Mouse (Mus musculus): ENCODE measurements around the gene Retnla.
"Not testable (repeated sequence)": the region's sequence is repeated elsewhere in the genome, so short reads cannot be mapped to it uniquely, and the experiment has no call there.

Gene Retnla

GRCm38 (mm10) chr16:48842266-48842665 lies at the start of gene Retnla:
Gene Retnla (plus strand): TSS chr16:48842551.
- DNase-seq (ENCODE audit: low spot score) = no peak

- DNase-seq (ENCODE audit: low spot score) = no peak
These were observed 44.1 kb upstream of the Retnla start for GRCm38 (mm10) chr16:48798285-48798684.

GRCm38 (mm10) chr16:48799470-48799869 lies 42.9 kb upstream of the Retnla start:
- DNase-seq (ENCODE audit: low spot score) = no peak

GRCm38 (mm10) chr16:48800906-48801305 lies 41.4 kb upstream of the Retnla start:
- no peak for DNase-seq (ENCODE audit: low spot score)

GRCm38 (mm10) chr16:48805412-48805811 lies 36.9 kb upstream of the Retnla start:
- DNase-seq (ENCODE audit: low spot score) = no peak

DNA sequence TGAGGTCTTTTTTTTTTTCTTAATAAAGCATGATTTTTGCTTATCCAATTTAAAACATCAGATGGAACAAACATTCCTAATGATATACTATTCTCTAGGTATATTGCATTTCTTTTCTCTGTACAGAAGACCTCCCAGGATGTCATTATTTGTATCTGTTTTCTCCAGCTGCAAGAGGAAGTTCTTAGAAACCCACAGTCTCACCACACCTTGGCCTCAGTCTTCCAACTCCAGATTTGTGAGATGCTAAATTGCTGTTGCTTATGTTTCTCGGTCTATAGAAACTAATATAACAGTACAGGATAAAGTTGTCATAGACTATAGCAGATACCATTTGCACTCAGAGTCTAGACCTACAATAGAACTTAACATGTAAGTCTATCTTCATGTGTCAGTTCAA lies 35.8 kb upstream of the Retnla start:
- no peak for DNase-seq (ENCODE audit: low spot score)

GRCm38 (mm10) chr16:48809374-48809773 lies 33.0 kb upstream of the Retnla start:
- DNase-seq (ENCODE audit: low spot score) = no peak

DNA sequence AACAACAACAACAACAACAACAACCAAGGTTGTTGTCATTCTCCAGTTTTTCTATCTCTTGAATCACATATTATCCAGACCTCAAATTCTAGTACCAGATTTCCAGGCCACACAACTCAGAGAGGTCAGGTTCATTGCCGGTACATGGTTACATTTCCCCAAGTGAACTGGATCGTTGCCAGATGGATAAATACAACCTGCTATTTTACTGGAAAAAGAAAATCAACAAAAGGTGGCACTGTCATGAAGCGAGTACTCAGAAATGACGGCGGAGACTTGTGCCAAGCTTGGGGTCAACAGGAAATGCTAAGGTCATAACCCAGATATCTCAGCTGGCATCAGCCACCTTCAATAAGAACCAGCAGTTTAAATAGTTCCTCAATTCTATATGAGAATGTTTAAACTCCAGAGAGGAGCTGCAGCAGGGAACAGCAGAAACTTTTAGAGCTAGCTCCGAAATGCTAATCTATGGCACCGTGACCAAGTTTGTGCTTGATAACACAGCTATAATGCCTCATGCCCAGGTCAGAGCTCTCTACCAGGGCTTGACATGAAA lies 30.4 kb upstream of the Retnla start:
- no peak for DNase-seq (ENCODE audit: low spot score)

DNA sequence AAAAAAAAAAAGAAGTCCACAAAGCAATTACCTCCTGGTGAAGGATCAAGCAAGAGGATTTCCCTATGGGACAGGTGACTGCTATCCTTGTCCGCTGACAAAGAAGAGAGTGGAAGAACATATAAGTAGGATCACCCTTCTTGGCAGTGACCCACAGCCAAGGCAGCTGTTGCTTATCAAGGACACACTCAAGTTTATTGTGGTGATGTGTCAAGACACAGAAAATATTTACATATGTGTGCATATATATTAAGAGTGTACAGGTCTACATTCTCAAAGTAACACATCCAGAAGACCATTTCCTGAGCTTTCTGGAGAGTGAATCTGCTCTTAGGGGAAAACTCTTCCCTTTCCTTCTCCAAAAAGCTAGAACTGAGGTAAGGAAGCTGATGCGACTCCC lies 25.7 kb upstream of the Retnla start, which contains the start of gene Retnlb:
Gene Retnlb (plus strand): TSS at position 162 of the 400 bp plus-strand sequence.
- no peak for DNase-seq (ENCODE audit: low spot score)

GRCm38 (mm10) chr16:48818524-48818923 lies 23.8 kb upstream of the Retnla start:
- DNase-seq (ENCODE audit: low spot score) = no peak

DNA sequence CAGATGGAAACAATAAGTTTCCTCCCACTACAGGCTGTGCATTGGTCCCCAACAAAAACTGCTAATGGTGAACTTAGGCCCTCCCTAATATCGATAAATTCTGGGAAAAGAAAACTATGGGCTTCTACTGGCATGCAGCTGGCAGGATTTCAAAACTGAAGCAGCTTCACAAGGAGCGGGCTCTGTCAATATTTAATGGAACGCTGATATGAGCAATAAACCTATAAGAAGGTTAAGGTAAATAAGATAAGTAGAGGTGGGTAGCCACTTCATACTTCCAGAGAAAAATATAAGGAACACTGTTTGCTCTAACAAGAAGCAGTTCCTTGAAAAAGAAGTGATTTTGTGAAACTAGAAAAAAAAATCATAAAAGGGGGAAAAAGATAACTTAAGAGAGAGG lies 15.9 kb upstream of the Retnla start:
- no peak for DNase-seq (ENCODE audit: low spot score)

DNA sequence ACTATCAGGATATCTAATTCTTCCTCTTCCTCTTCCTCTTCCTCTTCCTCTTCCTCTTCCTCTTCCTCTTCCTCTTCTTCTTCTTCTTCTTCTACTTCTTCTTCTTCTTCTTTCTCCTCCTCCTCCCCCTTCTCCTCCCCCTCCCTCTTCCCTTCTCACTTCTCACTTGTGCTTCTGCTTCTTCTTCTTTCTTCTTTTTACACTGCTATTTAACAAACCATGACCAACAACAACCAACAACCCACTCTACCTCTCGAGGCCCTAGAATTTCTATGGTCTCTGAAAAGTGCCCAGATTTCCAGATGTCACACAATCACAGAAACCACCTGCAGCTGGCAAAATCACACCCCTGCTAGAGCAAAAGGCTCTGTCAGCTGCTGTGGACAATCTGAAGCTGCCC lies 14.7 kb upstream of the Retnla start:
- no peak for DNase-seq (ENCODE audit: low spot score)

GRCm38 (mm10) chr16:48829060-48829459 lies 13.3 kb upstream of the Retnla start:
- DNase-seq (ENCODE audit: low spot score) = no peak

- no peak for DNase-seq (ENCODE audit: low spot score)
These were observed 10.3 kb upstream of the Retnla start for GRCm38 (mm10) chr16:48832055-48832454.

- DNase-seq (ENCODE audit: low spot score) = not testable (repeated sequence)
These were observed 8.7 kb upstream of the Retnla start for GRCm38 (mm10) chr16:48833626-48834025.

GRCm38 (mm10) chr16:48843671-48844386 lies 1.5 kb downstream of the Retnla start:
- no peak for DNase-seq (ENCODE audit: low spot score)

DNA sequence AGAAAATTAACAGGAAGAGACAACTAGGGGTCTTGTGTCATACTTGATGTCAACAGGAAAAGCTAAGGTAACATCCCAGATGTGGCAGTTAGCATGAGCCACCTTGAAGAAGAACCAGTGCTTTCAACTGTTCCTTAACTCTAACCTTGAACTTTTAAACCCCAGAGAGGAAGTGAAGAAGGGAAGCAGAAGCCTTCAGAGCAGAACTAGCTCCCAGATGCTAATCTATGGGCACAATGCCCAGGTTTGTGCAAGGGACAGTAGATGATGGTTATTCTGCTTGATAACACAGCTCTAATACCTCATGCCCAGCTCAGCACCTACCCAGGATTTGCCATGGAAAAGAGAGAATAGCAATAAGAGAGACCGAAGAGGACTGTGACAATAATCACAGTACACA lies 22.7 kb downstream of the Retnla start:
- DNase-seq (ENCODE audit: low spot score) = not testable (repeated sequence)

DNA sequence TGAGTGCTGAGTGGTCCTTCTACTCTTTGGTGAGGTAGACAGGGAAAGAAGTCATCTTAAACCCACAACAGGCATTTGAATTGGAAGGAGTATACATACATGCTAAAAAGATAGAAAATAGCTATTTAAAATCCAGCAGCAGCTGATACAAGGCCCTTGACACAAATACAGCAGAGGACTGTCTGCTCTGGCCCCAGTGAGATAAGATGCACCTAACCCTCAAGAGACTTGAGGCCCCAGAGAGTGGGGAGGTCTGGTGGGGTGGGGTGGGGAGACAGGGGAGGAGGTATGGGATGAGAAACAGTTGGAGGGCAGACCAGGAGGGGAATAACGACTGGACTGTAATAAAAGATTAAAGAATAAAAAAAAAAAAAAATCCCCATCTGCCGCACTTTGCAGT lies 25.3 kb downstream of the Retnla start:
- DNase-seq (ENCODE audit: low spot score) = no peak

- DNase-seq (ENCODE audit: low spot score) = no peak
These were observed 26.3 kb downstream of the Retnla start for GRCm38 (mm10) chr16:48868663-48869062.

DNA sequence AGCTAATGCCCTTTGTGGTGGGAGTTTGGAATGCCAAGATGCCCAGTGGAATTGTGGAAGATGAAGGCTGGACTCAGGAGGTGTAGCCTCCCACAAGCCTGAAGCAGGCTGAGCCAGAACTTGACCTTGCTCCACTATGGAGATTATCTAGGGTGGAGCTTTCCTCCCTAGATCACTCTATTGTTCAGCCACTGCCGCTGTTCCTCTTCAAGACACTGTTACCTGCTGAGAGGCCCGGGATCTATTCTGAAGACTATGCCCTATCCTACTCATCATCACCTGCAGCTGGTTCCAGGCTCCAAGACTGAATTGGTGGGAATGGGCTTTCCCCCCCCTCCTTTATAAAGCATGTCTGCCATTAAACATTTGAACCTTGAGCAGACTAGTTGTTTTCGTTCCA lies 27.3 kb downstream of the Retnla start:
- no peak for DNase-seq (ENCODE audit: low spot score)

GRCm38 (mm10) chr16:48871754-48872153 lies 29.4 kb downstream of the Retnla start:
- no peak for DNase-seq (ENCODE audit: low spot score)

DNA sequence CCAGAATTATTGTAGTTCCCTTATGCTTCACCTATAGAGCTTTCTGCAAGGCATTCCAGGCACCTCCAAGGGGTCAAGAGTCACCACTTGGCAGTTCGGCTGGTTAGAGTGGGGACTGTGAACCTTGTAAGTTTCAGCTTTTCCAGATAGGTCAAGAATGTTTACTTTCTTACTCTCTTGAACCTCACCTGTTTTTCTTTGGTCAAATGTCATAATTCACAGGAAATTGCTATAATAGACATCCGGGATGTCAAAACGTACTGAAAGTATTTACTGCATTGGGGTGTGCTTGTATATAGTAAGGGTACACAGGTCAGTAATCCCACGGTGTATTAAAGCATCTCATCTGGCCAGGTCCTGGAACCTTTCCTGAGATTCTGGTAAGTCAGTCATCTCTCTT lies 30.0 kb downstream of the Retnla start, which contains the start of gene Retnlg:
Gene Retnlg (plus strand): TSS at position 301 of the 400 bp plus-strand sequence.
- no peak for DNase-seq (ENCODE audit: low spot score)

- DNase-seq (ENCODE audit: low spot score) = no peak
These were observed 48.4 kb downstream of the Retnla start for GRCm38 (mm10) chr16:48890733-48891132.
